In the genomic region with DNA sequence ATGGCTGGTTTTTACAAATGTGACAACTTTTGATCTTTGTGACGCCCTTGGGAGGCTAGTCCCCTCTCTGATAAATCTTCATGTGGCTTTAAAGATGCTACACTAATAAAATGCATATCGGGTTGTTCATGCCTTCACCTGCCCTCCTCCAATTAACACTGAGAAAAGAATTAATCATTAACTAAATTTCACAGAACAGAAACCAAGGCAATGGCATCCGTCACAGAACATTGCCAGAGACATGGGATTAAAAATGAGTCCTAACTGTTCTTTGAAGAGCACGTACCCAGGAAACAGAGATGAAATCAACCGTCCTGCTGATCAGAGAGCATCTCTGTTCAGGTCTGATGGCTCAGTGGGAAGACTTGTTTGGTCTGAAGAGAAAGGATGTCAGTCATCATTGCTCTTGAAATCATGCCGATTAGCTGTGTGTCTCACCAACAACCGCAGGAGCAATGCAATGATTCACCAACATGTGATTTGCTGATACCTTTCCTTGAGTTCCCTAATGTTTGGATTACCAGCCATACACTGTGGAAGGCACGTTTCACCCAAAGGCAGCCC, we compare ENCODE assay signal across 23 mouse cellular contexts.
DNase-seq lines count a peak whose midpoint lies in the region; ATAC-seq and TF ChIP-seq lines count a peak whose summit lies in the region.
"Had no signal": no experiment of that assay in that cellular context is flagged by ENCODE, and none has a peak within 500 bp of the region (broad histone marks: within the 10 kb centered on the region; RNA-seq: fewer than 3 reads in every experiment).

No protein-coding gene starts in this region.

- H3K27me3 ChIP-seq in kidney, embryonic 15.5 days, result no peaks in the 10 kb centered on the region
- no peaks in the 10 kb centered on the region for H3K27me3 ChIP-seq in kidney, postnatal 0 days (ENCODE audit: insufficient read depth, low read length)
- no peaks in the 10 kb centered on the region for H3K27me3 ChIP-seq in liver, adult 2 months (ENCODE audit: control insufficient read depth, insufficient read depth, low read length)
- H3K27me3 ChIP-seq in liver, embryonic 12.5 days (replicated peaks), result no peaks in the 10 kb centered on the region
- H3K27me3 ChIP-seq: CH12.LX; embryonic facial prominence, embryonic 12.5 days; forebrain, embryonic 13.5 days; forebrain, embryonic 15.5 days had no signal

- no peak overlapping the region for H3K9ac ChIP-seq in kidney, embryonic 15.5 days
- H3K9ac ChIP-seq in kidney, postnatal 0 days (ENCODE audit: low read depth, low read length), result no peak overlapping the region
- H3K9ac ChIP-seq in liver, adult 2 months (ENCODE audit: low read depth, low read length), result no peak overlapping the region
- no peak overlapping the region for H3K9ac ChIP-seq in liver, embryonic 12.5 days
- H3K9ac ChIP-seq: embryonic facial prominence, embryonic 12.5 days; forebrain, embryonic 13.5 days; forebrain, embryonic 15.5 days; forebrain, postnatal 0 days had no signal

- TF ChIP-seq CTCF in kidney, postnatal 0 days (IDR thresholded peaks at IDR 0.05; ENCODE audit: low read depth), result no peak
- TF ChIP-seq CTCF in liver, adult 2 months (IDR thresholded peaks at IDR 0.05; ENCODE audit: low read depth, low read length), result no peak

- no peak for TF ChIP-seq POLR2A in liver, adult 2 months (IDR thresholded peaks at IDR 0.05; ENCODE audit: extremely low read depth, insufficient read depth, low read length)

- no peaks in the 10 kb centered on the region for H3K4me1 ChIP-seq in kidney, embryonic 15.5 days
- H3K4me1 ChIP-seq in kidney, postnatal 0 days (replicated peaks; ENCODE audit: insufficient read depth, low read length), result no peaks in the 10 kb centered on the region
- H3K4me1 ChIP-seq in liver, adult 2 months (ENCODE audit: control insufficient read depth, insufficient read depth, low read length), result no peaks in the 10 kb centered on the region
- no peaks in the 10 kb centered on the region for H3K4me1 ChIP-seq in liver, embryonic 12.5 days
- H3K4me1 ChIP-seq: embryonic facial prominence, embryonic 10.5 days; embryonic facial prominence, embryonic 12.5 days; forebrain, embryonic 13.5 days had no signal

- no peaks in the 10 kb centered on the region for H3K79me2 ChIP-seq in liver, adult 2 months (ENCODE audit: control insufficient read depth, insufficient read depth, low read length)

- WGBS in kidney, embryonic 15.5 days, result 68% methylated on average over 8 of the region's 8 CpGs
- 67% methylated on average over 8 of the region's 8 CpGs for WGBS in kidney, postnatal 0 days
- 48% methylated on average over 8 of the region's 8 CpGs for WGBS in liver, adult 2 months
- 64% methylated on average over 8 of the region's 8 CpGs for WGBS in liver, embryonic 12.5 days (ENCODE audit: insufficient replicate concordance)

- H3K4me2 ChIP-seq in kidney, embryonic 15.5 days, result no peak overlapping the region
- no peak overlapping the region for H3K4me2 ChIP-seq in kidney, postnatal 0 days (ENCODE audit: low read length)
- H3K4me2 ChIP-seq in liver, embryonic 12.5 days, result no peak overlapping the region
- H3K4me2 ChIP-seq: embryonic facial prominence, embryonic 12.5 days; forebrain, embryonic 13.5 days; forebrain, embryonic 15.5 days had no signal

- peak; percentile 77 for ATAC-seq in kidney, embryonic 15.5 days (replicated peaks; ENCODE audit: low FRiP score)
- ATAC-seq in kidney, postnatal 0 days (replicated peaks; ENCODE audit: low FRiP score, low read depth), result 0 out of 2 replicates have a peak, but pooled peaks have one; percentile 49
- no peak for ATAC-seq in liver, embryonic 12.5 days
- ATAC-seq: CD4-positive, CD25-positive, alpha-beta regulatory T cell, adult 4 months; forebrain, embryonic 13.5 days; forebrain, embryonic 15.5 days; forebrain, postnatal 0 days had no signal

- no peaks in the 10 kb centered on the region for H3K9me3 ChIP-seq in kidney, embryonic 15.5 days (replicated peaks)
- no peaks in the 10 kb centered on the region for H3K9me3 ChIP-seq in kidney, postnatal 0 days (replicated peaks; ENCODE audit: low read length)
- no peaks in the 10 kb centered on the region for H3K9me3 ChIP-seq in liver, embryonic 12.5 days (replicated peaks)
- H3K9me3 ChIP-seq: embryonic facial prominence, embryonic 10.5 days; embryonic facial prominence, embryonic 12.5 days; forebrain, embryonic 13.5 days; forebrain, embryonic 15.5 days had no signal

- H3K27ac ChIP-seq in kidney, embryonic 15.5 days, result no peak overlapping the region
- H3K27ac ChIP-seq in kidney, postnatal 0 days, result no peak overlapping the region
- no peak overlapping the region for H3K27ac ChIP-seq in liver, adult 2 months (replicated peaks; ENCODE audit: insufficient read depth, low read depth, low read length)
- H3K27ac ChIP-seq in liver, embryonic 12.5 days, result no peak overlapping the region
- H3K27ac ChIP-seq: embryonic facial prominence, embryonic 10.5 days; embryonic facial prominence, embryonic 12.5 days; forebrain, embryonic 13.5 days; forebrain, embryonic 15.5 days had no signal

- no peak for DNase-seq in kidney, adult 8-10 months
- no peak for DNase-seq in kidney, postnatal 0 days (ENCODE audit: low spot score)
- no peak for DNase-seq in kidney, postnatal 10 days
- peak; percentile 7 for DNase-seq in liver, adult 2 months (ENCODE audit: extremely low read depth, low read depth, low spot score)
- DNase-seq: adrenal gland, postnatal 10 days; adrenal gland, postnatal 25 days; B cell, adult 2 months; cerebellum, adult 11 months; cerebellum, adult 18-20 months; cerebellum, adult 8-10 months; cerebellum, adult 9-11 months; cerebellum, postnatal 14 days; cerebellum, postnatal 36 days; forebrain, postnatal 0 days had no signal

- H3K4me3 ChIP-seq in kidney, embryonic 15.5 days (replicated peaks), result no peak overlapping the region
- no peak overlapping the region for H3K4me3 ChIP-seq in kidney, postnatal 0 days (replicated peaks; ENCODE audit: low read depth, low read length)
- no peak overlapping the region for H3K4me3 ChIP-seq in liver, adult 2 months (ENCODE audit: insufficient read depth, low read depth, low read length)
- H3K4me3 ChIP-seq in liver, embryonic 12.5 days, result no peak overlapping the region
- H3K4me3 ChIP-seq: embryonic facial prominence, embryonic 10.5 days; embryonic facial prominence, embryonic 12.5 days; forebrain, embryonic 13.5 days; forebrain, embryonic 15.5 days had no signal

- H3K36me3 ChIP-seq in kidney, embryonic 15.5 days, result no peaks in the 10 kb centered on the region
- no peaks in the 10 kb centered on the region for H3K36me3 ChIP-seq in kidney, postnatal 0 days (ENCODE audit: insufficient read depth, low read length)
- H3K36me3 ChIP-seq in liver, adult 2 months (ENCODE audit: control insufficient read depth, insufficient read depth, low read length), result no peaks in the 10 kb centered on the region
- H3K36me3 ChIP-seq in liver, embryonic 12.5 days, result no peaks in the 10 kb centered on the region
- H3K36me3 ChIP-seq: embryonic facial prominence, embryonic 10.5 days; embryonic facial prominence, embryonic 12.5 days; forebrain, embryonic 15.5 days; G1E had no signal
